29 mouse cellular contexts compared by ENCODE assay signal in the genomic region with DNA sequence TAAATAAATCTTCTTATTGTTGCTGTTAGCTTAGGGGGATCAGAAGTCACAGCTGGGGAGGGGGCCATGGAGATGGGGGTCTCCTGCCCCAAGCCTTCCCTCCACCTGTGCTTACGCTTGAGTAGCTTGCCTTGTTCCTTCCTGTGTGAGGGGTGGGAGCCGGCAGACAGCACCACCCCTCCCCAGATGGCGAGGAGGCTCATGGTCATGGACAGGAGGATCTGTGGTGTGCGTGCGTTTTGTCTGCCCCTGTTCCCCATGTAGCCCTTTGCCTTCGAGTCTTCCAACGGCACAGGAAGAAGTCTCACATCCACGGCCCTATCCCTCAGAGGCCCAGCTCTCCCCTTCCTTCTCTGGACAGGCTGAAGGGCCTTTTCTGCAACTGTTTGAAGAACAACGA. TPM values are rescaled to one million over a fixed set of nuclear protein-coding genes. Genes with fewer than 3 reads are reported as not detected.
A peak's percentile ranks its signal among the peaks of the same experiment; 100 is the strongest.
DNase-seq lines count a peak whose midpoint lies in the region; ATAC-seq and TF ChIP-seq lines count a peak whose summit lies in the region.
"Had no signal": no experiment of that assay in that cellular context is flagged by ENCODE, and none has a peak within 500 bp of the region (broad histone marks: within the 10 kb centered on the region; RNA-seq: fewer than 3 reads in every experiment).

No protein-coding gene starts in this region.

- no peak for TF ChIP-seq CTCF in intestine, postnatal 0 days (IDR thresholded peaks at IDR 0.05; ENCODE audit: low read depth)
- TF ChIP-seq CTCF in midbrain, postnatal 0 days (IDR thresholded peaks at IDR 0.05): no peak

- peaks cover 21% of the 10 kb centered on the region for H3K4me1 ChIP-seq in hindbrain, embryonic 13.5 days (replicated peaks)
- peaks cover 6% of the 10 kb centered on the region; the same call in 1 of the 2 replicates for H3K4me1 ChIP-seq in hindbrain, embryonic 14.5 days (replicated peaks; ENCODE audit: control insufficient read depth, insufficient read depth, low read length)
- no peaks in the 10 kb centered on the region; the same call in 1 of the 2 replicates for H3K4me1 ChIP-seq in intestine, postnatal 0 days (replicated peaks; ENCODE audit: control insufficient read depth, insufficient read depth, low read length)
- H3K4me1 ChIP-seq in forebrain, embryonic 13.5 days: peaks cover 8% of the 10 kb centered on the region
- H3K4me1 ChIP-seq in midbrain, postnatal 0 days (ENCODE audit: insufficient read depth, low read length): peaks cover 7% of the 10 kb centered on the region

- H3K9ac ChIP-seq in hindbrain, embryonic 13.5 days: peak overlapping the region; percentile 29; the same call in 1 of the 2 replicates
- no peak overlapping the region for H3K9ac ChIP-seq in hindbrain, embryonic 14.5 days
- H3K9ac ChIP-seq in intestine, postnatal 0 days (ENCODE audit: low read depth, low read length): no peak overlapping the region
- no peak overlapping the region for H3K9ac ChIP-seq in forebrain, embryonic 13.5 days
- no peak overlapping the region for H3K9ac ChIP-seq in midbrain, postnatal 0 days (replicated peaks; ENCODE audit: low read length, poor library complexity, severe bottlenecking)
- H3K9ac ChIP-seq: forebrain, postnatal 0 days; hindbrain, embryonic 12.5 days had no signal

- peaks cover 6% of the 10 kb centered on the region for H3K36me3 ChIP-seq in hindbrain, embryonic 13.5 days
- H3K36me3 ChIP-seq in hindbrain, embryonic 14.5 days (replicated peaks; ENCODE audit: control insufficient read depth, insufficient read depth): no peaks in the 10 kb centered on the region
- peaks cover 8% of the 10 kb centered on the region; the same call in 1 of the 2 replicates for H3K36me3 ChIP-seq in intestine, postnatal 0 days (ENCODE audit: control insufficient read depth, insufficient read depth)
- 0 out of 2 replicates have a peak, but pooled peaks cover 7% of the 10 kb centered on the region for H3K36me3 ChIP-seq in forebrain, embryonic 13.5 days (ENCODE audit: poor library complexity, severe bottlenecking)
- no peaks in the 10 kb centered on the region for H3K36me3 ChIP-seq in midbrain, postnatal 0 days (ENCODE audit: insufficient read depth, low read length)

- ATAC-seq in hindbrain, embryonic 13.5 days (ENCODE audit: low FRiP score): no peak
- no peak for ATAC-seq in hindbrain, embryonic 14.5 days (ENCODE audit: low FRiP score)
- ATAC-seq in intestine, postnatal 0 days: no peak
- ATAC-seq in forebrain, embryonic 13.5 days: no peak
- no peak for ATAC-seq in midbrain, postnatal 0 days (ENCODE audit: low FRiP score)
- ATAC-seq: activated CD4-positive, CD25-positive, alpha-beta regulatory T cell, adult 4 months; forebrain, embryonic 14.5 days; forebrain, postnatal 0 days; hindbrain, postnatal 0 days; inflammation-experienced regulatory T-cells, adult 6 months; Patski had no signal

- 86% methylated on average over 9 of the region's 9 CpGs for WGBS in hindbrain, embryonic 13.5 days
- 86% methylated on average over 9 of the region's 9 CpGs for WGBS in hindbrain, embryonic 14.5 days
- WGBS in intestine, postnatal 0 days: 67% methylated on average over 9 of the region's 9 CpGs
- WGBS in forebrain, embryonic 13.5 days: 78% methylated on average over 9 of the region's 9 CpGs
- WGBS in midbrain, postnatal 0 days: 87% methylated on average over 9 of the region's 9 CpGs

- no peak overlapping the region for H3K4me3 ChIP-seq in hindbrain, embryonic 13.5 days
- no peak overlapping the region for H3K4me3 ChIP-seq in hindbrain, embryonic 14.5 days (replicated peaks; ENCODE audit: low read length)
- H3K4me3 ChIP-seq in intestine, postnatal 0 days (ENCODE audit: low read depth, low read length): no peak overlapping the region
- no peak overlapping the region for H3K4me3 ChIP-seq in forebrain, embryonic 13.5 days
- no peak overlapping the region for H3K4me3 ChIP-seq in midbrain, postnatal 0 days (ENCODE audit: low read depth, low read length)
- H3K4me3 ChIP-seq: forebrain, embryonic 10.5 days; gastrocnemius, adult 2 months; hindbrain, embryonic 12.5 days had no signal

- no peak overlapping the region for H3K27ac ChIP-seq in hindbrain, embryonic 13.5 days
- no peak overlapping the region for H3K27ac ChIP-seq in hindbrain, embryonic 14.5 days
- H3K27ac ChIP-seq in intestine, postnatal 0 days (ENCODE audit: low read depth, low read length): peak overlapping the region; percentile 73
- no peak overlapping the region for H3K27ac ChIP-seq in forebrain, embryonic 13.5 days
- no peak overlapping the region for H3K27ac ChIP-seq in midbrain, postnatal 0 days (ENCODE audit: low read depth, low read length)
- H3K27ac ChIP-seq: forebrain, embryonic 10.5 days; gastrocnemius, adult 2 months; hindbrain, embryonic 12.5 days; hindbrain, postnatal 0 days had no signal

- no peak for DNase-seq in hindbrain, embryonic 14.5 days (ENCODE audit: low spot score)
- DNase-seq in ZHBTc4 (ENCODE audit: low read depth, low spot score): peak; percentile 44
- no peak for DNase-seq in midbrain, postnatal 0 days (ENCODE audit: low spot score)
- DNase-seq: adrenal gland, adult 8-10 months; adrenal gland, postnatal 25 days; cerebellum, adult 11-12 months; cerebellum, adult 8-10 months; cerebellum, postnatal 10 days; cerebellum, postnatal 36 days; forebrain, postnatal 0 days; gastrocnemius, adult 2 months; gastrocnemius, postnatal 14 days; heart, adult 11 months had no signal

- no peaks in the 10 kb centered on the region for H3K9me3 ChIP-seq in hindbrain, embryonic 13.5 days
- H3K9me3 ChIP-seq in hindbrain, embryonic 14.5 days (ENCODE audit: control insufficient read depth, low read length): no peaks in the 10 kb centered on the region
- H3K9me3 ChIP-seq in intestine, postnatal 0 days (ENCODE audit: control insufficient read depth): 0 out of 2 replicates have a peak, but pooled peaks cover 4% of the 10 kb centered on the region
- H3K9me3 ChIP-seq in forebrain, embryonic 13.5 days (replicated peaks): peaks cover 4% of the 10 kb centered on the region; the same call in 1 of the 2 replicates
- no peaks in the 10 kb centered on the region for H3K9me3 ChIP-seq in midbrain, postnatal 0 days (ENCODE audit: low read length)

- H3K4me2 ChIP-seq in hindbrain, embryonic 13.5 days: no peak overlapping the region
- H3K4me2 ChIP-seq in hindbrain, embryonic 14.5 days (replicated peaks): no peak overlapping the region
- H3K4me2 ChIP-seq in intestine, postnatal 0 days (replicated peaks; ENCODE audit: low read depth): 0 out of 2 replicates have a peak overlapping the region, but pooled peaks have one; percentile 49
- H3K4me2 ChIP-seq in forebrain, embryonic 13.5 days: no peak overlapping the region
- no peak overlapping the region for H3K4me2 ChIP-seq in midbrain, postnatal 0 days (ENCODE audit: low read depth, low read length, poor library complexity, severe bottlenecking)
- H3K4me2 ChIP-seq: heart, embryonic 11.5 days; hindbrain, embryonic 12.5 days had no signal

- H3K27me3 ChIP-seq in hindbrain, embryonic 13.5 days: peaks cover 21% of the 10 kb centered on the region; the same call in 1 of the 2 replicates
- H3K27me3 ChIP-seq in hindbrain, embryonic 14.5 days (ENCODE audit: control insufficient read depth, insufficient read depth, low read length): no peaks in the 10 kb centered on the region
- no peaks in the 10 kb centered on the region for H3K27me3 ChIP-seq in intestine, postnatal 0 days (replicated peaks; ENCODE audit: control insufficient read depth, insufficient read depth, low read length)
- peaks cover 7% of the 10 kb centered on the region; the same call in 1 of the 2 replicates for H3K27me3 ChIP-seq in forebrain, embryonic 13.5 days
- no peaks in the 10 kb centered on the region for H3K27me3 ChIP-seq in midbrain, postnatal 0 days (ENCODE audit: insufficient read depth, low read length)
- H3K27me3 ChIP-seq: Patski had no signal

RNA-seq across cellular contexts. Expression of gene Pigyl, which starts 5.7 kb away (rescaled TPM):
- polyA plus RNA-seq in hindbrain, embryonic 13.5 days (2015; fragmentation: Nextera tagmentation; extraction: Ambion mirVana): 81.3 and 88.2 TPM in 2 replicates
- polyA plus RNA-seq in hindbrain, embryonic 14.5 days (2014; fragmentation: Nextera tagmentation; extraction: Ambion mirVana): 78.5 and 101 TPM in 2 replicates
- polyA plus RNA-seq in intestine, postnatal 0 days (2015; fragmentation: Nextera tagmentation; extraction: Ambion mirVana): 121 and 123 TPM in 2 replicates
- polyA plus RNA-seq in forebrain, embryonic 13.5 days (2015; fragmentation: Nextera tagmentation; extraction: Ambion mirVana): 79.3 and 87.5 TPM in 2 replicates
- 27.0 and 40.8 TPM in 2 replicates for total RNA-seq in midbrain, postnatal 0 days (2014; rRNA removed)
- 120 and 122 TPM in 2 replicates for polyA plus RNA-seq in midbrain, postnatal 0 days (2015; fragmentation: Nextera tagmentation; extraction: Ambion mirVana)

RNA-seq across cellular contexts. Expression of gene Zfp872, which starts 25.6 kb away (rescaled TPM):
- 0.17 TPM in 1 of 2 replicates, not detected in the other for polyA plus RNA-seq in hindbrain, embryonic 13.5 days (2015; fragmentation: Nextera tagmentation; extraction: Ambion mirVana)
- polyA plus RNA-seq in hindbrain, embryonic 14.5 days (2014; fragmentation: Nextera tagmentation; extraction: Ambion mirVana): 0.43 and 0.69 TPM in 2 replicates
- 0.27 and 0.38 TPM in 2 replicates for polyA plus RNA-seq in intestine, postnatal 0 days (2015; fragmentation: Nextera tagmentation; extraction: Ambion mirVana)
- polyA plus RNA-seq in forebrain, embryonic 13.5 days (2015; fragmentation: Nextera tagmentation; extraction: Ambion mirVana): 0.13 and 0.19 TPM in 2 replicates
- 0.22 and 2.0 TPM in 2 replicates for total RNA-seq in midbrain, postnatal 0 days (2014; rRNA removed)
- 0.29 and 0.31 TPM in 2 replicates for polyA plus RNA-seq in midbrain, postnatal 0 days (2015; fragmentation: Nextera tagmentation; extraction: Ambion mirVana)
- total RNA-seq: gastrocnemius, adult 2 months; gastrocnemius, postnatal 14 days; gastrocnemius, postnatal 4 days; hematopoietic stem cell, adult 5-6 weeks had no signal
- polyA plus RNA-seq: frontal cortex, adult 2 months; G1E; heart, postnatal 0 days; inflammation-experienced regulatory T-cells, adult 6 months; Patski had no signal

RNA-seq across cellular contexts. Expression of gene Acp5, which starts 26.8 kb away (rescaled TPM):
- 0.82 and 0.98 TPM in 2 replicates for polyA plus RNA-seq in hindbrain, embryonic 13.5 days (2015; fragmentation: Nextera tagmentation; extraction: Ambion mirVana)
- 0.47 and 0.60 TPM in 2 replicates for polyA plus RNA-seq in hindbrain, embryonic 14.5 days (2014; fragmentation: Nextera tagmentation; extraction: Ambion mirVana)
- polyA plus RNA-seq in intestine, postnatal 0 days (2015; fragmentation: Nextera tagmentation; extraction: Ambion mirVana): 175 and 178 TPM in 2 replicates
- 0.81 and 1.2 TPM in 2 replicates for polyA plus RNA-seq in forebrain, embryonic 13.5 days (2015; fragmentation: Nextera tagmentation; extraction: Ambion mirVana)
- total RNA-seq in midbrain, postnatal 0 days (2014; rRNA removed): 1.0 and 2.9 TPM in 2 replicates
- polyA plus RNA-seq in midbrain, postnatal 0 days (2015; fragmentation: Nextera tagmentation; extraction: Ambion mirVana): 0.47 and 0.79 TPM in 2 replicates
- polyA plus RNA-seq: Patski had no signal

RNA-seq across cellular contexts. Expression of gene Elof1, which starts 45.3 kb away (rescaled TPM):
- 179 and 185 TPM in 2 replicates for polyA plus RNA-seq in hindbrain, embryonic 13.5 days (2015; fragmentation: Nextera tagmentation; extraction: Ambion mirVana)
- polyA plus RNA-seq in hindbrain, embryonic 14.5 days (2014; fragmentation: Nextera tagmentation; extraction: Ambion mirVana): 192 and 193 TPM in 2 replicates
- 93.7 and 99.4 TPM in 2 replicates for polyA plus RNA-seq in intestine, postnatal 0 days (2015; fragmentation: Nextera tagmentation; extraction: Ambion mirVana)
- polyA plus RNA-seq in forebrain, embryonic 13.5 days (2015; fragmentation: Nextera tagmentation; extraction: Ambion mirVana): 206 and 210 TPM in 2 replicates
- 129 and 132 TPM in 2 replicates for total RNA-seq in midbrain, postnatal 0 days (2014; rRNA removed)
- 161 and 178 TPM in 2 replicates for polyA plus RNA-seq in midbrain, postnatal 0 days (2015; fragmentation: Nextera tagmentation; extraction: Ambion mirVana)

Comparison
In these comparisons a context has a peak if more than half of its experiments do, and no peak if none do; other contexts are left out.
1. RNA of gene Acp5, which starts 26.8 kb away (polyA plus RNA-seq): 175 to 178 TPM in intestine, postnatal 0 days; 0.82 to 0.98 TPM in hindbrain, embryonic 13.5 days, 0.81 to 1.2 TPM in forebrain, embryonic 13.5 days, 0.47 to 0.79 TPM in midbrain, postnatal 0 days and 0.47 to 0.60 TPM in hindbrain, embryonic 14.5 days; every median in the first group is over 10 times any median in the second.